Mouse (Mus musculus) heart, embryonic 12.5 days (tissue): Measurements from ENCODE around the gene Zfp414. TPM values are rescaled to one million over a fixed set of nuclear protein-coding genes. Genes with fewer than 3 reads are reported as not detected.

ENCODE experiments used
- ATAC-seq: fragments of 200-750 bp; cut with Nextera tagmentation; 2 replicates; pipeline ENCODE4 v1.8.0; 2017; ENCODE audit warnings: moderate TSS enrichment, moderate library complexity; ENCODE audit not compliant: insufficient number of reproducible peaks, low FRiP score
- H3K27ac ChIP-seq: fragments of 300-500 bp; sonication (generic); 2 replicates; pipeline ENCODE4 v1.5.1; 2016; ENCODE audit warnings: mild to moderate bottlenecking, moderate library complexity; ENCODE audit not compliant: poor library complexity, severe bottlenecking
- H3K27me3 ChIP-seq: fragments of 300-500 bp; sonication (generic); replicated peaks from 2 replicates; pipeline ENCODE4 v1.6.1; 2016; ENCODE audit warnings: mild to moderate bottlenecking, moderate library complexity
- H3K36me3 ChIP-seq: fragments of 300-500 bp; sonication (generic); 2 replicates; pipeline ENCODE4 v1.6.1; 2016; ENCODE audit warnings: mild to moderate bottlenecking, moderate library complexity
- H3K4me1 ChIP-seq: fragments of 300-500 bp; sonication (generic); replicated peaks from 2 replicates; pipeline ENCODE4 v1.6.1; 2016; ENCODE audit warnings: mild to moderate bottlenecking
- H3K4me2 ChIP-seq: fragments of 300-500 bp; sonication (generic); 2 replicates; pipeline ENCODE4 v1.6.1; 2016; ENCODE audit warnings: mild to moderate bottlenecking, moderate library complexity
- H3K4me3 ChIP-seq: fragments of 300-500 bp; sonication (generic); 2 replicates; pipeline ENCODE4 v1.5.1; 2016; ENCODE audit warnings: mild to moderate bottlenecking
- H3K9ac ChIP-seq: fragments of 300-500 bp; sonication (generic); 2 replicates; pipeline ENCODE4 v1.6.1; 2016; ENCODE audit warnings: mild to moderate bottlenecking, moderate library complexity
- H3K9me3 ChIP-seq: fragments of 300-500 bp; sonication (generic); replicated peaks from 2 replicates; pipeline ENCODE4 v1.6.1; 2016; ENCODE audit warnings: mild to moderate bottlenecking, moderate library complexity
- WGBS: fragments of 180-500 bp; shearing (Covaris S2); methylation state at CpG from one replicate; pipeline ENCODE4 v1.1.7; 2016; 5-methylcytosine and 5-hydroxymethylcytosine counted together
- polyA plus RNA-seq: library from polyadenylated mRNA; unstranded; fragments of >200 nt; fragmentation: Nextera tagmentation; extraction: Ambion mirVana; gene quantifications from 2 replicates; pipeline ENCODE4 v1.2.1, GENCODE M21; 2016

Gene Zfp414
- polyA plus RNA-seq, 1 experiment from 2014 or later = 31.6 TPM

- Histone ChIP-seq H3K9me3 (no peaks in the 10 kb centered on the region), H3K9ac (no peak overlapping the region), H3K36me3 (peaks cover 23% of the 10 kb centered on the region), H3K27ac (no peak overlapping the region), H3K27me3 (no peaks in the 10 kb centered on the region), H3K4me2 (no peak overlapping the region), H3K4me1 (peaks cover 17% of the 10 kb centered on the region), H3K4me3 (no peak overlapping the region)
- no peak for ATAC-seq
- WGBS = 85% methylated on average over 3 of the region's 3 CpGs
These were observed 1.6 kb upstream of the Zfp414 start for GRCm38 (mm10) chr17:33627281-33627680.

GRCm38 (mm10) chr17:33629487-33630125 is 716 bp downstream of the Zfp414 start:
- Histone ChIP-seq H3K4me2 (peak overlapping the region; percentile 74), H3K27me3 (no peaks in the 10 kb centered on the region), H3K27ac (peak overlapping the region; percentile 98), H3K4me3 (peak overlapping the region; percentile 80), H3K9ac (peak overlapping the region; percentile 84), H3K36me3 (peaks cover 38% of the 10 kb centered on the region), H3K4me1 (peaks cover 17% of the 10 kb centered on the region), H3K9me3 (no peaks in the 10 kb centered on the region)
- peak; percentile 59 for ATAC-seq
- 51% methylated on average over 12 of the region's 12 CpGs for WGBS

GRCm38 (mm10) chr17:33630171-33630895 is 1.4 kb downstream of the Zfp414 start:
- Histone ChIP-seq H3K36me3 (peaks cover 38% of the 10 kb centered on the region), H3K4me3 (peak overlapping the region; percentile 80; the same call in 1 of the 2 replicates), H3K9ac (0 out of 2 replicates have a peak overlapping the region, but pooled peaks have one; percentile 84), H3K4me1 (peaks cover 17% of the 10 kb centered on the region), H3K27me3 (no peaks in the 10 kb centered on the region), H3K9me3 (no peaks in the 10 kb centered on the region), H3K27ac (no peak overlapping the region), H3K4me2 (peak overlapping the region; percentile 74)
- ATAC-seq = no peak
- 75% methylated on average over 13 of the region's 13 CpGs for WGBS

GRCm38 (mm10) chr17:33631236-33631635 is 2.3 kb downstream of the Zfp414 start:
- Histone ChIP-seq H3K4me3 (no peak overlapping the region), H3K27ac (no peak overlapping the region), H3K27me3 (no peaks in the 10 kb centered on the region), H3K36me3 (peaks cover 38% of the 10 kb centered on the region), H3K4me1 (peaks cover 17% of the 10 kb centered on the region), H3K4me2 (no peak overlapping the region), H3K9ac (no peak overlapping the region), H3K9me3 (no peaks in the 10 kb centered on the region)
- ATAC-seq = no peak
- WGBS = 97% methylated on average over 9 of the region's 9 CpGs

- no peak overlapping the region for H3K27ac ChIP-seq
- H3K27me3 ChIP-seq = no peaks in the 10 kb centered on the region
- no peak overlapping the region for H3K9ac ChIP-seq
- no peaks in the 10 kb centered on the region for H3K9me3 ChIP-seq
- peaks cover 38% of the 10 kb centered on the region for H3K36me3 ChIP-seq
- no peak overlapping the region for H3K4me3 ChIP-seq
- 80% methylated on average over 5 of the region's 5 CpGs for WGBS
- H3K4me1 ChIP-seq = peaks cover 17% of the 10 kb centered on the region
- no peak for ATAC-seq
- H3K4me2 ChIP-seq = no peak overlapping the region
These were observed 2.9 kb downstream of the Zfp414 start for GRCm38 (mm10) chr17:33631796-33632195.

- H3K9ac ChIP-seq = no peak overlapping the region
- no peaks in the 10 kb centered on the region for H3K9me3 ChIP-seq
- H3K4me3 ChIP-seq = no peak overlapping the region
- H3K36me3 ChIP-seq = peaks cover 37% of the 10 kb centered on the region
- H3K27ac ChIP-seq = no peak overlapping the region
- no peak for ATAC-seq
- no peaks in the 10 kb centered on the region for H3K27me3 ChIP-seq
- 80% methylated on average over 2 of the region's 2 CpGs for WGBS
- H3K4me2 ChIP-seq = no peak overlapping the region
- H3K4me1 ChIP-seq = no peaks in the 10 kb centered on the region; the same call in 1 of the 2 replicates
These were observed 8.1 kb downstream of the Zfp414 start for GRCm38 (mm10) chr17:33637038-33637437.

- 72% methylated on average over 4 of the region's 4 CpGs for WGBS
- H3K27me3 ChIP-seq = no peaks in the 10 kb centered on the region
- no peak within 1 kb of the TSS for H3K27ac ChIP-seq
- ATAC-seq = no peak
- no peaks in the 10 kb centered on the region; the same call in 1 of the 2 replicates for H3K4me1 ChIP-seq
- no peaks in the 10 kb centered on the region for H3K9me3 ChIP-seq
- H3K36me3 ChIP-seq = peaks cover 37% of the 10 kb centered on the region
- no peak within 1 kb of the TSS for H3K4me3 ChIP-seq
- no peak within 1 kb of the TSS for H3K4me2 ChIP-seq
- no peak within 1 kb of the TSS for H3K9ac ChIP-seq
These were observed 8.8 kb downstream of the Zfp414 start, which contains the start of gene Pram1 for GRCm38 (mm10) chr17:33637516-33638276. Gene Pram1, plus strand, starts transcription at chr17:33638056.

- no peak for ATAC-seq
- Histone ChIP-seq H3K4me1 (no peaks in the 10 kb centered on the region; the same call in 1 of the 2 replicates), H3K36me3 (peaks cover 47% of the 10 kb centered on the region)
These were observed 10.9 kb downstream of the Zfp414 start for GRCm38 (mm10) chr17:33639743-33640142.

GRCm38 (mm10) chr17:33644068-33644467 is 15.2 kb downstream of the Zfp414 start:
- WGBS = 89% methylated on average over 4 of the region's 4 CpGs
- H3K36me3 ChIP-seq = peaks cover 70% of the 10 kb centered on the region
- no peak overlapping the region for H3K4me2 ChIP-seq
- no peak overlapping the region for H3K9ac ChIP-seq
- H3K4me1 ChIP-seq = no peaks in the 10 kb centered on the region; the same call in 1 of the 2 replicates
- H3K4me3 ChIP-seq = no peak overlapping the region
- H3K27ac ChIP-seq = no peak overlapping the region
- no peak for ATAC-seq
- H3K27me3 ChIP-seq = no peaks in the 10 kb centered on the region
- no peaks in the 10 kb centered on the region for H3K9me3 ChIP-seq

More at GRCm38 (mm10) chr17:33639743-33640142, 10.9 kb downstream of the Zfp414 start:
- H3K27me3 ChIP-seq = no peaks in the 10 kb centered on the region
- H3K4me3 ChIP-seq = no peak overlapping the region
- H3K4me2 ChIP-seq = no peak overlapping the region
- no peaks in the 10 kb centered on the region for H3K9me3 ChIP-seq
- WGBS = 38% methylated on average over 6 of the region's 6 CpGs
- no peak overlapping the region for H3K9ac ChIP-seq
- H3K27ac ChIP-seq = no peak overlapping the region

- H3K27ac ChIP-seq = no peak overlapping the region
- H3K4me2 ChIP-seq = no peak overlapping the region
- no peaks in the 10 kb centered on the region for H3K9me3 ChIP-seq
- no peaks in the 10 kb centered on the region; the same call in 1 of the 2 replicates for H3K4me1 ChIP-seq
- no peaks in the 10 kb centered on the region for H3K27me3 ChIP-seq
- H3K9ac ChIP-seq = no peak overlapping the region
- ATAC-seq = no peak
- no peak overlapping the region for H3K4me3 ChIP-seq
- H3K36me3 ChIP-seq = peaks cover 80% of the 10 kb centered on the region
- WGBS = 93% methylated on average over 8 of the region's 8 CpGs
These were observed 16.2 kb downstream of the Zfp414 start for GRCm38 (mm10) chr17:33645073-33645472.
